ENCODE assay signal across 16 mouse cellular contexts in the genomic region with DNA sequence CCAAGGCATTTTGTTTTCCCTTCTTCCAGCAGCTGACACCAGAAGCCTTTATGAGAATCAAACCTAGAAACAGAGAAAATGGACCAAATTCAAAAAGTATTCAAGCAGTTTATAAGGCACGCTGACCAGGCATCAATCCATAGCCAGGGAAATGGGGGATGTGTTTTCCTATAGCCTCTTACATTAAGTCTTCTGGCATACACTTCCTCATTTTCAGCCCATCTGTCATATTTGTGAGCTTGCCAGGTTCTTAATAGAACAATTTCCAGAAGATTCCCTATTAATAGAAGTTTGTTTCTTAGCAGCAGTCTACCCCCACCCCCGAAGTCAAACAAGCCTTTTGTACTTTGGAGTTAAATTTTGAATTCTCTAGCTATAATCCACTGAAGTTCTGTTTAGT.
A peak's percentile ranks its signal among the peaks of the same experiment; 100 is the strongest.
DNase-seq lines count a peak whose midpoint lies in the region; ATAC-seq and TF ChIP-seq lines count a peak whose summit lies in the region.
"Had no signal": no experiment of that assay in that cellular context is flagged by ENCODE, and none has a peak within 500 bp of the region (broad histone marks: within the 10 kb centered on the region; RNA-seq: fewer than 3 reads in every experiment).

No protein-coding gene starts in this region.

- peak; percentile 54; the same call in 1 of the 2 replicates for ATAC-seq in forebrain, embryonic 15.5 days (replicated peaks)
- peak; percentile 62 for ATAC-seq in forebrain, embryonic 16.5 days
- ATAC-seq: midbrain, embryonic 13.5 days had no signal

- H3K9me3 ChIP-seq in forebrain, embryonic 15.5 days: no peaks in the 10 kb centered on the region
- H3K9me3 ChIP-seq in forebrain, embryonic 10.5 days: no peaks in the 10 kb centered on the region
- H3K9me3 ChIP-seq in MEL (replicated peaks; ENCODE audit: insufficient read depth, low read length): no peaks in the 10 kb centered on the region
- H3K9me3 ChIP-seq in forebrain, embryonic 16.5 days (ENCODE audit: control insufficient read depth, low read length): no peaks in the 10 kb centered on the region
- H3K9me3 ChIP-seq: embryonic facial prominence, embryonic 10.5 days; midbrain, embryonic 13.5 days had no signal

- no peak overlapping the region for H3K4me3 ChIP-seq in forebrain, embryonic 15.5 days
- no peak overlapping the region for H3K4me3 ChIP-seq in forebrain, embryonic 10.5 days
- H3K4me3 ChIP-seq in MEL (ENCODE audit: control insufficient read depth in 1 of 2, insufficient read depth in 1 of 2, low read depth in 2 of 2, low read length in 2 of 2): no peak overlapping the region
- H3K4me3 ChIP-seq in forebrain, embryonic 16.5 days (replicated peaks; ENCODE audit: low read length): no peak overlapping the region
- H3K4me3 ChIP-seq: embryonic facial prominence, embryonic 10.5 days; midbrain, embryonic 13.5 days; myocyte had no signal

- WGBS in forebrain, embryonic 15.5 days: 62% methylated on average over 2 of the region's 2 CpGs
- WGBS in forebrain, embryonic 10.5 days: 95% methylated on average over 2 of the region's 2 CpGs
- 57% methylated on average over 2 of the region's 2 CpGs for WGBS in forebrain, embryonic 16.5 days

- TF ChIP-seq RAD21 in MEL (IDR thresholded peaks at IDR 0.05; ENCODE audit: low read depth, low read length): no peak

- no peaks in the 10 kb centered on the region for H3K79me2 ChIP-seq in MEL (ENCODE audit: control insufficient read depth, insufficient read depth, low read length, poor library complexity)

- H3K4me1 ChIP-seq in forebrain, embryonic 15.5 days: peaks cover 6% of the 10 kb centered on the region; the same call in 1 of the 2 replicates
- no peaks in the 10 kb centered on the region for H3K4me1 ChIP-seq in forebrain, embryonic 10.5 days
- no peaks in the 10 kb centered on the region for H3K4me1 ChIP-seq in MEL (ENCODE audit: control insufficient read depth in 1 of 2, insufficient read depth in 2 of 2, low read length in 2 of 2)
- peaks cover 7% of the 10 kb centered on the region; the same call in 1 of the 2 replicates for H3K4me1 ChIP-seq in forebrain, embryonic 16.5 days (replicated peaks; ENCODE audit: control insufficient read depth, insufficient read depth, low read length)
- H3K4me1 ChIP-seq: embryonic facial prominence, embryonic 10.5 days had no signal

- peak overlapping the region; percentile 9; the same call in 1 of the 2 replicates for H3K27ac ChIP-seq in forebrain, embryonic 15.5 days (replicated peaks)
- no peak overlapping the region for H3K27ac ChIP-seq in forebrain, embryonic 10.5 days
- no peak overlapping the region for H3K27ac ChIP-seq in MEL (ENCODE audit: control insufficient read depth, low read depth, low read length)
- H3K27ac ChIP-seq in forebrain, embryonic 16.5 days (ENCODE audit: low read length): no peak overlapping the region
- H3K27ac ChIP-seq: embryonic facial prominence, embryonic 10.5 days; kidney, postnatal 0 days; midbrain, embryonic 13.5 days had no signal

- TF ChIP-seq CTCF in MEL (IDR thresholded peaks at IDR 0.05 in 2 of 3, conservative IDR thresholded peaks at IDR 0.05 in 1 of 3; ENCODE audit: control insufficient read depth in 1 of 3, insufficient read depth in 1 of 3, low read depth in 2 of 3, low read length in 3 of 3, poor library complexity in 1 of 3, severe bottlenecking in 1 of 3): no peak

- no peak overlapping the region for H3K9ac ChIP-seq in forebrain, embryonic 15.5 days (replicated peaks)
- no peak overlapping the region for H3K9ac ChIP-seq in MEL (ENCODE audit: control insufficient read depth, low read depth, low read length, poor library complexity, severe bottlenecking)
- H3K9ac ChIP-seq in forebrain, embryonic 16.5 days (replicated peaks; ENCODE audit: low read depth, low read length): no peak overlapping the region
- H3K9ac ChIP-seq: midbrain, embryonic 13.5 days had no signal

- no peak for TF ChIP-seq EP300 in MEL (IDR thresholded peaks at IDR 0.05; ENCODE audit: low read depth in 1 of 2, low read length in 2 of 2)

- H3K27me3 ChIP-seq in forebrain, embryonic 15.5 days: no peaks in the 10 kb centered on the region
- H3K27me3 ChIP-seq in forebrain, embryonic 10.5 days (ENCODE audit: poor library complexity, severe bottlenecking): no peaks in the 10 kb centered on the region
- H3K27me3 ChIP-seq in MEL (ENCODE audit: control insufficient read depth in 1 of 2, insufficient read depth in 2 of 2, low read length in 2 of 2): peaks cover 0 to 1% of the 10 kb centered on the region in 2 experiments; a peak in 1 of 4 replicates
- no peaks in the 10 kb centered on the region for H3K27me3 ChIP-seq in forebrain, embryonic 16.5 days (replicated peaks; ENCODE audit: control insufficient read depth, insufficient read depth, low read length)
- H3K27me3 ChIP-seq: midbrain, embryonic 13.5 days had no signal

- no peak for TF ChIP-seq POLR2A in MEL (IDR thresholded peaks at IDR 0.05; ENCODE audit: control insufficient read depth in 1 of 2, insufficient read depth in 1 of 2, low read depth in 1 of 2, low read length in 2 of 2, poor library complexity in 1 of 2)

- DNase-seq in forebrain, embryonic 10.5 days (ENCODE audit: extremely low spot score, low spot score): no peak
- peak; percentile 17 for DNase-seq in MEL (ENCODE audit: low read depth, low spot score)
- DNase-seq in cerebellum, adult 18-20 months: peak; percentile 31 to 39
- DNase-seq in gastrocnemius, postnatal 4 days (ENCODE audit: low spot score in 2 of 2): no peak
- no peak for DNase-seq in spleen, postnatal 10 days (ENCODE audit: low spot score in 2 of 2)
- DNase-seq: gastrocnemius, postnatal 14 days; kidney, adult 18-20 months; liver; lung, postnatal 14 days; right cerebral cortex, postnatal 25 days had no signal

- H3K4me2 ChIP-seq in forebrain, embryonic 15.5 days (replicated peaks): no peak overlapping the region
- H3K4me2 ChIP-seq in forebrain, embryonic 16.5 days (ENCODE audit: low read length): no peak overlapping the region
- H3K4me2 ChIP-seq: midbrain, embryonic 13.5 days had no signal

- H3K36me3 ChIP-seq in forebrain, embryonic 15.5 days: no peaks in the 10 kb centered on the region
- H3K36me3 ChIP-seq in forebrain, embryonic 10.5 days (replicated peaks): no peaks in the 10 kb centered on the region
- H3K36me3 ChIP-seq in MEL (ENCODE audit: control insufficient read depth in 1 of 2, insufficient read depth in 2 of 2, low read length in 2 of 2): no peaks in the 10 kb centered on the region
- H3K36me3 ChIP-seq in forebrain, embryonic 16.5 days (ENCODE audit: control insufficient read depth, insufficient read depth): no peaks in the 10 kb centered on the region; the same call in 1 of the 2 replicates
- H3K36me3 ChIP-seq: embryonic facial prominence, embryonic 10.5 days had no signal

TF ChIP-seq in MEL, 35 proteins besides CTCF, POLR2A, EP300 and RAD21:
- no peak for TF ChIP-seq NELFE (IDR thresholded peaks at IDR 0.05; ENCODE audit: low read depth, low read length)

Comparison
In these comparisons a context has a peak if more than half of its experiments do, and no peak if none do; other contexts are left out.
1. DNase-seq: peak in MEL (single experiment) and cerebellum, adult 18-20 months (2 of 2); none in forebrain, embryonic 10.5 days (single experiment), gastrocnemius, postnatal 4 days (0 of 2) and spleen, postnatal 10 days (0 of 2).